ENCODE assay signal across 9 mouse cellular contexts in genomic region chr11:19947626-19948135, GRCm38 (mm10). TPM values are rescaled to one million over a fixed set of nuclear protein-coding genes. Genes with fewer than 3 reads are reported as not detected.
A peak's percentile ranks its signal among the peaks of the same experiment; 100 is the strongest.
DNase-seq lines count a peak whose midpoint lies in the region; ATAC-seq and TF ChIP-seq lines count a peak whose summit lies in the region.
"Had no signal": no experiment of that assay in that cellular context is flagged by ENCODE, and none has a peak within 500 bp of the region (broad histone marks: within the 10 kb centered on the region; RNA-seq: fewer than 3 reads in every experiment).

No protein-coding gene starts in this region.

- no peak overlapping the region for H3K9ac ChIP-seq in forebrain, embryonic 15.5 days (replicated peaks)
- no peak overlapping the region for H3K9ac ChIP-seq in forebrain, embryonic 11.5 days (ENCODE audit: low read length)
- H3K9ac ChIP-seq in midbrain, embryonic 13.5 days (replicated peaks), result no peak overlapping the region
- no peak overlapping the region for H3K9ac ChIP-seq in midbrain, embryonic 11.5 days (ENCODE audit: low read length)
- H3K9ac ChIP-seq in midbrain, postnatal 0 days (replicated peaks; ENCODE audit: low read length, poor library complexity, severe bottlenecking), result no peak overlapping the region

- H3K4me1 ChIP-seq in forebrain, embryonic 15.5 days, result peaks cover 16% of the 10 kb centered on the region
- H3K4me1 ChIP-seq in forebrain, embryonic 11.5 days (replicated peaks; ENCODE audit: control insufficient read depth, insufficient read depth, low read length), result no peaks in the 10 kb centered on the region
- H3K4me1 ChIP-seq in midbrain, embryonic 13.5 days (replicated peaks), result 0 out of 2 replicates have a peak, but pooled peaks cover 11% of the 10 kb centered on the region
- H3K4me1 ChIP-seq in midbrain, embryonic 11.5 days (ENCODE audit: control insufficient read depth, insufficient read depth, low read length), result no peaks in the 10 kb centered on the region
- H3K4me1 ChIP-seq in midbrain, postnatal 0 days (ENCODE audit: insufficient read depth, low read length), result no peaks in the 10 kb centered on the region

- H3K4me2 ChIP-seq in forebrain, embryonic 15.5 days (replicated peaks), result no peak overlapping the region
- no peak overlapping the region for H3K4me2 ChIP-seq in forebrain, embryonic 11.5 days (ENCODE audit: low read depth, low read length, severe bottlenecking)
- no peak overlapping the region for H3K4me2 ChIP-seq in midbrain, embryonic 13.5 days (replicated peaks)
- no peak overlapping the region for H3K4me2 ChIP-seq in midbrain, embryonic 11.5 days
- H3K4me2 ChIP-seq in midbrain, postnatal 0 days (ENCODE audit: low read depth, low read length, poor library complexity, severe bottlenecking), result no peak overlapping the region

- no peak overlapping the region for H3K27ac ChIP-seq in forebrain, embryonic 15.5 days (replicated peaks)
- H3K27ac ChIP-seq in forebrain, embryonic 11.5 days (ENCODE audit: low read depth, low read length), result no peak overlapping the region
- H3K27ac ChIP-seq in midbrain, embryonic 13.5 days, result no peak overlapping the region
- no peak overlapping the region for H3K27ac ChIP-seq in midbrain, embryonic 11.5 days (ENCODE audit: low read depth, low read length)
- H3K27ac ChIP-seq in midbrain, postnatal 0 days (ENCODE audit: low read depth, low read length), result no peak overlapping the region

- no peak overlapping the region for H3K4me3 ChIP-seq in forebrain, embryonic 15.5 days
- no peak overlapping the region for H3K4me3 ChIP-seq in forebrain, embryonic 11.5 days (ENCODE audit: low read depth, low read length)
- no peak overlapping the region for H3K4me3 ChIP-seq in midbrain, embryonic 13.5 days (replicated peaks)
- H3K4me3 ChIP-seq in midbrain, embryonic 11.5 days (ENCODE audit: low read depth, low read length), result no peak overlapping the region
- H3K4me3 ChIP-seq in midbrain, postnatal 0 days (ENCODE audit: low read depth, low read length), result no peak overlapping the region

- DNase-seq in forebrain, embryonic 11.5 days (ENCODE audit: low spot score), result no peak
- no peak for DNase-seq in midbrain, embryonic 11.5 days (ENCODE audit: low spot score, missing footprints)
- peak; percentile 66 for DNase-seq in kidney, postnatal 10 days
- DNase-seq in right cerebral cortex, postnatal 25 days, result peak; percentile 53
- DNase-seq in Muller cell, postnatal 12 days (ENCODE audit: inconsistent ontology term), result no peak
- DNase-seq in midbrain, postnatal 0 days (ENCODE audit: low spot score), result no peak

- ATAC-seq in forebrain, embryonic 15.5 days (replicated peaks), result peak; percentile 39; the same call in 1 of the 2 replicates
- no peak for ATAC-seq in forebrain, embryonic 11.5 days (replicated peaks; ENCODE audit: low FRiP score)
- 0 out of 2 replicates have a peak, but pooled peaks have one; percentile 34 for ATAC-seq in midbrain, embryonic 13.5 days
- ATAC-seq in midbrain, embryonic 11.5 days (ENCODE audit: low FRiP score), result no peak
- no peak for ATAC-seq in midbrain, postnatal 0 days (ENCODE audit: low FRiP score)

- no peaks in the 10 kb centered on the region for H3K36me3 ChIP-seq in forebrain, embryonic 15.5 days
- H3K36me3 ChIP-seq in forebrain, embryonic 11.5 days (ENCODE audit: control insufficient read depth, insufficient read depth, low read length), result no peaks in the 10 kb centered on the region; the same call in 1 of the 2 replicates
- H3K36me3 ChIP-seq in midbrain, embryonic 13.5 days, result peaks cover 5% of the 10 kb centered on the region
- no peaks in the 10 kb centered on the region for H3K36me3 ChIP-seq in midbrain, embryonic 11.5 days (ENCODE audit: control insufficient read depth, insufficient read depth, low read length)
- no peaks in the 10 kb centered on the region; the same call in 1 of the 2 replicates for H3K36me3 ChIP-seq in midbrain, postnatal 0 days (ENCODE audit: insufficient read depth, low read length)

- no peaks in the 10 kb centered on the region for H3K27me3 ChIP-seq in forebrain, embryonic 15.5 days
- no peaks in the 10 kb centered on the region for H3K27me3 ChIP-seq in forebrain, embryonic 11.5 days (ENCODE audit: control insufficient read depth, insufficient read depth, low read length)
- no peaks in the 10 kb centered on the region for H3K27me3 ChIP-seq in midbrain, embryonic 13.5 days
- no peaks in the 10 kb centered on the region for H3K27me3 ChIP-seq in midbrain, embryonic 11.5 days (ENCODE audit: control insufficient read depth, insufficient read depth, low read length)
- H3K27me3 ChIP-seq in midbrain, postnatal 0 days (ENCODE audit: insufficient read depth, low read length), result no peaks in the 10 kb centered on the region
- H3K27me3 ChIP-seq: CH12.LX had no signal

- no peaks in the 10 kb centered on the region for H3K9me3 ChIP-seq in forebrain, embryonic 15.5 days
- no peaks in the 10 kb centered on the region; the same call in 1 of the 2 replicates for H3K9me3 ChIP-seq in forebrain, embryonic 11.5 days (ENCODE audit: control insufficient read depth, low read length)
- no peaks in the 10 kb centered on the region for H3K9me3 ChIP-seq in midbrain, embryonic 13.5 days
- no peaks in the 10 kb centered on the region for H3K9me3 ChIP-seq in midbrain, embryonic 11.5 days (ENCODE audit: control insufficient read depth, low read length)
- H3K9me3 ChIP-seq in midbrain, postnatal 0 days (ENCODE audit: low read length), result no peaks in the 10 kb centered on the region

- 76% methylated on average over 7 of the region's 7 CpGs for WGBS in forebrain, embryonic 15.5 days
- WGBS in forebrain, embryonic 11.5 days, result 95% methylated on average over 7 of the region's 7 CpGs
- 90% methylated on average over 7 of the region's 7 CpGs for WGBS in midbrain, embryonic 13.5 days
- 91% methylated on average over 7 of the region's 7 CpGs for WGBS in midbrain, embryonic 11.5 days
- 77% methylated on average over 7 of the region's 7 CpGs for WGBS in midbrain, postnatal 0 days

- TF ChIP-seq CTCF in midbrain, postnatal 0 days (IDR thresholded peaks at IDR 0.05), result no peak

RNA-seq across cellular contexts. Expression of gene Spred2, which starts 23.5 kb away (rescaled TPM):
- 8.1 and 9.3 TPM in 2 replicates for polyA plus RNA-seq in forebrain, embryonic 15.5 days (2015; fragmentation: Nextera tagmentation; extraction: Ambion mirVana)
- polyA plus RNA-seq in forebrain, embryonic 11.5 days (2014; fragmentation: Nextera tagmentation; extraction: Ambion mirVana), result 7.3 and 7.7 TPM in 2 replicates
- polyA plus RNA-seq in midbrain, embryonic 13.5 days (2015; fragmentation: Nextera tagmentation; extraction: Ambion mirVana), result 4.9 and 5.5 TPM in 2 replicates
- 4.7 and 5.7 TPM in 2 replicates for polyA plus RNA-seq in midbrain, embryonic 11.5 days (2014; fragmentation: Nextera tagmentation; extraction: Ambion mirVana)
- 12.9 and 17.0 TPM in 2 replicates for total RNA-seq in midbrain, postnatal 0 days (2014; rRNA removed)
- polyA plus RNA-seq in midbrain, postnatal 0 days (2015; fragmentation: Nextera tagmentation; extraction: Ambion mirVana), result 5.7 and 6.2 TPM in 2 replicates

Comparison
In these comparisons a context has a peak if more than half of its experiments do, and no peak if none do; other contexts are left out.
1. ATAC-seq: peak in forebrain, embryonic 15.5 days (single experiment) and midbrain, embryonic 13.5 days (single experiment); none in forebrain, embryonic 11.5 days (single experiment), midbrain, embryonic 11.5 days (single experiment) and midbrain, postnatal 0 days (single experiment).
2. DNase-seq: peak in kidney, postnatal 10 days (single experiment) and right cerebral cortex, postnatal 25 days (single experiment); none in forebrain, embryonic 11.5 days (single experiment), midbrain, embryonic 11.5 days (single experiment), Muller cell, postnatal 12 days (single experiment) and midbrain, postnatal 0 days (single experiment).